In genomic region chr6:51169971-51170411, GRCm38 (mm10) we compare ENCODE assay signal across 8 mouse cellular contexts.
DNase-seq lines count a peak whose midpoint lies in the region; ATAC-seq and TF ChIP-seq lines count a peak whose summit lies in the region.

No protein-coding gene starts in this region.

- no peaks in the 10 kb centered on the region for H3K79me2 ChIP-seq in macrophage (ENCODE audit: inconsistent target)

- no peaks in the 10 kb centered on the region for H3K36me3 ChIP-seq in forebrain, embryonic 15.5 days
- no peaks in the 10 kb centered on the region for H3K36me3 ChIP-seq in kidney, embryonic 15.5 days
- H3K36me3 ChIP-seq in macrophage (ENCODE audit: inconsistent target): no peaks in the 10 kb centered on the region

- no peak for DNase-seq in lung, adult 2 months
- DNase-seq in lung, postnatal 25 days (ENCODE audit: low spot score): no peak
- no peak for DNase-seq in ovary, postnatal 36 days (ENCODE audit: low spot score)
- DNase-seq in layer of hippocampus, adult 18-20 months (ENCODE audit: low spot score in 2 of 2): no peak

- no peak for TF ChIP-seq POLR2A in lung, adult 2 months (IDR thresholded peaks at IDR 0.05; ENCODE audit: borderline replicate concordance, extremely low read depth, low read depth, low read length)

- H3K27me3 ChIP-seq in forebrain, embryonic 15.5 days: peaks cover 38% of the 10 kb centered on the region
- H3K27me3 ChIP-seq in kidney, embryonic 15.5 days: peaks cover 7% of the 10 kb centered on the region

- no peak overlapping the region for H3K9ac ChIP-seq in forebrain, embryonic 15.5 days (replicated peaks)
- peak overlapping the region; percentile 33 for H3K9ac ChIP-seq in kidney, embryonic 15.5 days

- H3K27ac ChIP-seq in forebrain, embryonic 15.5 days (replicated peaks): no peak overlapping the region
- peak overlapping the region; percentile 92 for H3K27ac ChIP-seq in kidney, embryonic 15.5 days
- H3K27ac ChIP-seq in macrophage: peak overlapping the region; percentile 75

- H3K4me3 ChIP-seq in lung, adult 2 months (replicated peaks; ENCODE audit: extremely low read depth, low read depth, low read length): peak overlapping the region; percentile 0
- no peak overlapping the region for H3K4me3 ChIP-seq in forebrain, embryonic 15.5 days
- peak overlapping the region; percentile 25 for H3K4me3 ChIP-seq in kidney, embryonic 15.5 days (replicated peaks)
- H3K4me3 ChIP-seq in macrophage (ENCODE audit: inconsistent target): peak overlapping the region; percentile 25

- no peaks in the 10 kb centered on the region for H3K9me3 ChIP-seq in forebrain, embryonic 15.5 days
- H3K9me3 ChIP-seq in kidney, embryonic 15.5 days (replicated peaks): no peaks in the 10 kb centered on the region

- no peak for ATAC-seq in forebrain, embryonic 15.5 days (replicated peaks)
- ATAC-seq in kidney, embryonic 15.5 days (replicated peaks; ENCODE audit: low FRiP score): no peak
- no peak for ATAC-seq in megakaryocyte progenitor cell, adult 5-6 weeks (replicated peaks; ENCODE audit: poor library complexity)

- TF ChIP-seq CTCF in lung, adult 2 months (IDR thresholded peaks at IDR 0.05; ENCODE audit: insufficient read depth, low read length): no peak

- peak overlapping the region; percentile 15 for H3K4me2 ChIP-seq in forebrain, embryonic 15.5 days (replicated peaks)
- peak overlapping the region; percentile 54 for H3K4me2 ChIP-seq in kidney, embryonic 15.5 days

- H3K4me1 ChIP-seq in lung, adult 2 months (ENCODE audit: control insufficient read depth, insufficient read depth, low read length): no peaks in the 10 kb centered on the region
- H3K4me1 ChIP-seq in forebrain, embryonic 15.5 days: peaks cover 19% of the 10 kb centered on the region
- peaks cover 55% of the 10 kb centered on the region for H3K4me1 ChIP-seq in kidney, embryonic 15.5 days

- WGBS in lung, adult 2 months: 3% methylated on average over 22 of the region's 22 CpGs
- WGBS in forebrain, embryonic 15.5 days: 5% methylated on average over 22 of the region's 22 CpGs
- WGBS in kidney, embryonic 15.5 days: 1% methylated on average over 22 of the region's 22 CpGs
- WGBS in macrophage (ENCODE audit: missing documents): 5% methylated on average over 22 of the region's 22 CpGs
